Mouse (Mus musculus) CD4-positive helper T cell, adult 2 months (primary cell): ENCODE data around the gene Ube4a.

Source experiments
- DNase-seq: peaks from one replicate; pipeline ENCODE4 v3.0.0-alpha.2; 2012; ENCODE audit warnings: low read depth, missing footprints, low spot score

Ube4a gene

DNA sequence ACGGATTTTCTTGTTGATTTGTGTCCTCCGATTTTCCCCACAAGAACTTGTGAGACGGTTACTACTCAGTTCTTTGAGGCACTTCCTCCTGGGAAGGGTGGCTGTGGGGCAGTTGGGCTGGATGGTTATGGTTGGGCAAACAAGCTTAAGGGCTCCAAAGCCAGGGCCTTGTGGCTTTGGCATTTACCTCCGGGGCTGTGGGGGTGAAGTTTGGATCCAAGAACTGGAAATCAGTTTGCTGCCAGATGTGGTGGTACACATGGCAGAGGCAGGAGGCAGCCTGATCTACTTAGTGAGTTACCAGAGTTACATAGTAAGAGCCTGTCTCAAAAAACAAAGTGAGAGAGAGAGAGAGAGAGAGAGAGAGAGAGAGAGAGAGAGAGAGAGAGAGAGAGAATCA lies 61.5 kb downstream of the Ube4a start:
- no peak for DNase-seq

DNA sequence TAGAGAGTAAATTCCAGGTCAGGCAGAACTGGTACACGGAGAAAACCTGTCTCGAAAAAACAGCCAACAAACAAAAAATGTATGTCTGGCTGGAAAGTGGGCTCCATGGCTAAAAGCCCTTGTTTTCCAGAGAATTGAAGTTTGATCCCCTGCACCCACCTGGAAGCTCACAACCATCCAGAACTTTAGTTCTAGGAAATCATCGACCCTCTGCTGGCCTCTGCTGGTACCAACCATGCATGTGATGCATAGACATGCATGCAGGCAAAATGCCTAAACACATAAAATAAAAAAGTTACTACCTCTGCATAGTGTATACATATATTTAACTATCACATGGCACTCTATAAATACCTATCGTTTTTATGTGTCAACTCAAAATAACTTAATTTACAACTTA lies 65.0 kb downstream of the Ube4a start:
- no peak for DNase-seq

DNA sequence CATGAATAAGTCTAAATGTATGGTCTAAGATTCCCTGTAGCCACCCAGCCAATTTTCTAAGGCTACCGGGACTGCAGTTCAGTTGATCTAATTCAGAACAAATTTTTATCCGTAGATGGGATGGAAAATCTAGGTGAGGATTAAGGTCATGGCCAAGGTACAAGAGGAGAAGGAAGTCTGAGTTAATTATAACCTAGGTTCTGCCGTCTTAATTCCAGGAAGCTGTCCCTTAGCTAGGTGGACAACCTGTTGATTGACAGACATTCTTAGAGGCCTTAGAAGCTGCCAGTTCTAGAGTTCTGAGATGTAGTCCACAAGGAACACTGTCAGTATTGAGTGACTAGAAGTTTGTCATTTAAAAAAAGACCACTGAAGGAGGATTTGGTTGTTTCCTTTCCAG lies 65.7 kb downstream of the Ube4a start:
- no peak for DNase-seq

DNA sequence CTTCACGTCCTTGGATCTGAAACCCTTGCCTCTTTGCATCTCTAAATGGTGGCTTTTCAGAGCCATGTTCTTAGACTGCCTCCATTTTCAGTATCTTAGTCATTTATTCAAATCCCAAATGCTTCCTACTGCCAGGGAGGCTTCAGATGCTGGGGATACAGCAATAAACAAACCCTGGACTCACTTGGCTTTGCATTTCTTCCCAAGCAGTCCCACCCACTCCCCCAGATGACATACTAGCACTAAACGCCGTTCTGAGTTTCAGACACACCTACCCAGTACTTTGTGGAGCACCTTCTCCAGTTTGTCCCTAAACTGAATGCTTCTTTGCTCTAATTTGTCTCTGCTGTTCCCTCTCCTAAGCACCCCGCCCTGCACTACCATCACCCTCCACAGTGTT lies 68.4 kb downstream of the Ube4a start:
- no peak for DNase-seq

DNA sequence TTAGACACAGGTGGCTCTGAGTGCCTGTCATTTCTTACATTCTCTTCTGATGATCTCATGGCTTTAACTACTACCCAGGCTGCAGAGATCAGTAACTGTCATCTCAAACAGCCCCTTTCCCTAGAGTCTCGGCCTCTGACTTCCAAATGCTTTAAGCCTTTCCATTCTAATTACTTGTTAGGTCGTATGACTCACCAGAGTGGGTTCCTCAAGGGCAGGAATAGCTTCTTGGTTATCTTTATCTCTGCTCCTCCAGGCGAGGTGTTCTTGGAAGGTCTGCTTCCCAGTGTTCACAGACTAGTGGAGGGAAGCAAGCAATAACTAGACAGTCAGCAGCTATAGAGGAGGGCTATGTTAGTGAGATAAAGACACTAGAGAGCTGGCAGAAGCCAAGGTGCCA lies 72.7 kb downstream of the Ube4a start:
- no peak for DNase-seq

DNA sequence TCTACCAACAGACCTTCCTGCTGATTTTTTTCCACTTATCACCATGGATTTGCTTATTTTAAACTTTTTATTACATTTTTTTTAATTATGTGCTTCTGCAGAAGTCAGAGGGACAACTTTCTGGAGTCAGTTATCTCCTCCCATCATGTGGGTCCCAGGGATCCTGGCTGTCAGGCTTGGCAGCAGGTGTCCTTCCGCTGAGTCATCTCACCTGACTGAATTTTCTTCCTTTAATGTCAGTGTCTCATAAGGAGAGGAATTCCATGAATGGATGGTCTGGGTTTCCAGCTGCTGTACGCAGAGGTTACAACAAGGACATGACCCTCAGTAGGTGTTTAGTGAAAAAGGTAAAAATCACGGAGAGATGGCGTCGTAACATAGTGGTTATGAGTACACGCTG lies 74.2 kb downstream of the Ube4a start:
- DNase-seq: no peak

DNA sequence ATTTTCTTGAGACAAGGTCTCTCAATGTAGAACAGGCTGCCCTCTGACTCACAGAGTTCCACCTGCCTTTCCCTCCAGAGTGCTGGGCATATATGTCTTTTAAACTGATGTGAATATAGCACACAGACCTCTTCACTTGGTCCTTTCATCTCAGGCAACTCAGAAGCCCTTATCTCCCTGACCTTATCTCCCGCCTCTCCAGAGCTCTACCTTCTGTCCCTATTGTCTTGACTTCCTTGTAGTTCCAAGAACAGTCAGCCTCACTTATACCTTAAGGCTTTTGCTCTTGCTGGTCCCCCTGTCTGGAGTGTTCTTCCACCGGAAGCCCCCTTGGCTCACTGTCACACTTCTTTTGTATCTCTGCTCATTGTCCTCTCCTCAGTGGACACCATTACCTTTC lies 75.3 kb downstream of the Ube4a start:
- no peak for DNase-seq

DNA sequence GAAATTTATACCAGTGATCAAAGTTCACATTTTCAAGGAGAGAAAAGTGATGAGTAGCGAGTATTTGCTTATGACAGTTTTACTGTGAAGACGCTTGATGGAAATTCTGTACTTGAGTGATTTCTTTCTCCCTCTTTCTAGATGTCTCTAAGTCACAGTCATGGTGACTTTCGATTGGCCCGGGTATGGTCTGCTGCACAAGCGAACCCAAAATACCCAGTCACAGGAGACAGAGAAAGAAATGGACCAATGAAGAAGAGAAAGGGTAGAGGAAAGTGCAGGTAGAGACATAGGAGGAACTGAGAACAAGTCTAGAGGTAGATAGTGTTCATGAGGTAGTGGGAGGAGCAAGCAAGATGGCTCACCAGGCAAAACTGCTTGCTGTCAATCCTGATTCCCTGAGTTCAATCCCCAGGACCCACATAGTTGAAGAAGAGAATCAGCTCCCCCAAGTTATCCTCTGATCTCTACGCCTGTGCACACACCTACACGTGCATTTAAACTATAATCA lies 77.2 kb downstream of the Ube4a start:
- no peak for DNase-seq

DNA sequence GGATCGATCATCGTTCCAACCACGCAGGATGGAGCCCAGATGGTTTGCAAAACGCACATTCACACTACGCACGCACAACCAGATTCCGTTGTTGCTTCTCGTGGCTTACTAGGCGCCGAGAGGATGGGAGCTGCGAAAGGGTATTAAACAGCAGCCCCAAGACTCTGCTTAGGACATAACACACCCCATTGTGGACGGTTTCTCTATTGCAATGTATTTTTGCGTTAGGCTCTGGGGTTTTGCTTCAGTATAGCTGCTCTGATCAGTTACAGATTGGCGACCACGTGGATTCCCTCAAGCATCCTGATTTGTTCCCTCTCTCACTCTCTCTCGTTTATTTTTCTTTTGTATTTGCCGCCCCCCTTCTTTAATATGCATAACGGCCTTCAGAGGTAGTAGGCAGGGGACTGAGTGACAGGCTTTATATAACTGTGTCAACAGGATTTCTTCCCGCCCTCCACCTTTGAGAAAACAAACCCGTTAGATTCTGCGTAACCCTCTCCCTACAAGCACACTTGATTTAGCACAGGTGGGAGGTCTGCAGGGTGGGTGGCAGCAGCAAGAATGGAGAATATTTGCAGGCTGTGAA lies 82.3 kb downstream of the Ube4a start:
- DNase-seq: peak; percentile 54

DNA sequence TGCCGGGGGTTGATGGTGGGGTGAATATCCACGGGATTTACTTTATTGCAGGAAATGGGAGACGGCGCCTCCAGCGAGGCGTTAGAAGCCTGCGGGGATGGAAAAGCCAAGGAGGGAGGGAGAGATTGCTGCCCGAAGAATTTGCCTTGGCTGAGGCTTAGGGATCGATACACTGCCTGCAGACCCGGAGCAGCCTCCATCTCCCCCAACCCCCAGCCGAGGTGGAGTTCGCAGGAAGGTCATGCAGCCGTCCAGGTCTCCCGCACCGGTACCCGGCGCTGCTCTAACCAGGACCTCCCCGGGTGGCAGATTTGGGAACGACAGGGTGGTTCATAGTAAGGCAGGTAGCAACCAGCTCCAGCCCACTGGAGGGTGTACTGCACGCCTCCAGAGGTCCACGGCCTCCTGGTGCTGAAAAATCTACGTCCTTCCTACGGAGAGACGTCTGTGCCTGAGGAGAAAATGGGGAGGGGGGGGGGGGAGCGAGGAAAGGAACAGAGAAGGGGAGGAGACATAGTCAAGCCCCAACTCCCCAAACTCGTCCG lies 82.9 kb downstream of the Ube4a start:
- DNase-seq: peak; percentile 73

DNA sequence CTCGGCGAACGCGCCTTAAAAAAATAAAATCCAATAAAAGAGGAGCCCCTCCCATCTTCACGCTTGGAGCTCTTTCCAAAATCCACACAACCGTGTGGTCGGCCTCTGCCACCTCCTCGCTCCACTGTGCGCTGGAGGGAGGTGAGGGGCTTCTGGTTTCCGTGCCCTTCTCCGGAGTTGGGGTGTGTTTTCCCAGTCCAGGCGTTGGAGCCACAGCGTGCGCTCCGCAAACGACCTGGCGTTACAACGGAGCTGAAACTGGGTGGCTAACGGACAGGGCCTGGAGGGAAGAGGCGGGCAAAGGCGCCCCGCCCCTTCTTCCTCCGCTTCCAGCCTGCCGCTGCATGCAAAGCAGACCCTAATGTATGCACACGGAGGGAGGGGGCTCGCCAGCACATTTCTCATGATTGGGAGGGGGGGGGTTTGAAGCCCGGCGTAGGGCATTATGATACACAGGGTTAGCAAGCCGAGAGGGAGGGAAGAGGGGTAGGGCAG lies 83.4 kb downstream of the Ube4a start:
- peak; percentile 78 for DNase-seq

DNA sequence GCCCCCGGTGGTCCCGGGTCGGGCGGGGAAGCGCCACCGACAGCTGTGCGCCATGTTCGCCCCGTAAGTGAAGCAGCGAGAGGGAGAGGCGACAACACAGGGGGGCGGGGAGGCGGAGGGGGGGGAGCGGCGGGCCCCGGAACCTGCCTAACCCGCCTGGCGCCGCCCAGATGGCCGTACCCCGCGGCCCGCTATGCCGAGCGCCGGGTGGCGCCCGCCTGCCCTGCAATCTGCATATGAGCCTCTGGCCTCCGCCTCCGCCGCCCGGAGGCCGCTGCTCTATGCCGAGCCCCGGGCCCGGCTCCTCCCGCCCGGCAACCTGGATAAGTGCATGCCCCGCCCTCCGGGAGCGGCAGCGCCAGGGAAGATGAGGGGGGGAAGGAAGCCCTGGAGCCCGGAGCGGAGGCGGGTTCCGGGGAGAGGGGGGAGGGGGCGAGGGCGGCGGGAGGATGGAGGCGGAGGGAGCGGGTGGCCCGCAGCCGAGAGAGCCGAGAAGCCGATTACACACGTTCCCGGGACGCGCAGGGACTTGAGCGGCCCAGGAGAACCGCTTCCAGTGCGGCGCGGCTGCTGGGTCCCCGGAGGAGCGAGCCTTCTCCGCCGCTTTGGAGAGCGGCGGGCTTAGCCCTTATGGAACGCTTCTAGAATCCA lies 84.1 kb downstream of the Ube4a start, which contains the start of gene Kmt2a:
Gene Kmt2a, minus strand, starts transcription at position 76 of the 651 bp plus-strand sequence.
- DNase-seq: peak; percentile 98

DNA sequence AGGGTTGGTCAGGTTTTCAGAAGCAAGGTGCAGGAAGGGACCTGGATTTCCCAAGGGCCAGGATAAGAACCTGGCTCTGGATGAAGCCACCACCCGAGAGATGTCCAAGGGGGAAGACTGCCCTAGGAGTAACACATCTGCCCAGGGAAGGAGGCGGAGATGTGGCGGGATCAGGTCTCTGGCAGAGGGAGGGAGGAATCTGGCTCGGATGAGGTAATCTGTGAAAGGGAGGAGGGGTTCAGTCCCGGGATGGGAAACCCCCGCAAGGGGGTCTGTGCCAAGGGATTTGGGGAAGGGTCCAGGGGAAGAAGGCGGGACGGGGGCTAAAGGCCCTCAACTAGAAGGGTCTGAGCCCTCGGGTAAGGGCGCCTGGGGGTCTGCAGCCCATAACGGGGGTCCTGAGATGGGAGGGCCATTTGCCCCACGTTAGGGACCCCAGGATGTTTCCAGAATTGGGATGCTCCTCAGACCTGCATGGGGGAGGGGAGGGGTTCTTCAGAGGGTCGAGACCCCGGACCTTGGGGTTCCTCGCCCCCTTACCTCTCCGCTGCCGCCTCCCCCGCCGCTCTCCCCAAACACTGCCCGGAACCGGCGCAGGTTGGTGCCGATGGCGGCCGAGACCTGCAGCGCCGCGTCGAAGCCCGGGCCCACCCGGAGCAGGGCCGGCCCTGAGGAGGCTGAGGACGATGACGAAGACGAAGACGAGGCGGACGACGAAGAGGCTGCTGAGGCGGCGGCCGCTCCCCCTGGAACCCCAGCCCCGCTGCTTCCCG lies 84.9 kb downstream of the Ube4a start:
- DNase-seq: peak; percentile 69

DNA sequence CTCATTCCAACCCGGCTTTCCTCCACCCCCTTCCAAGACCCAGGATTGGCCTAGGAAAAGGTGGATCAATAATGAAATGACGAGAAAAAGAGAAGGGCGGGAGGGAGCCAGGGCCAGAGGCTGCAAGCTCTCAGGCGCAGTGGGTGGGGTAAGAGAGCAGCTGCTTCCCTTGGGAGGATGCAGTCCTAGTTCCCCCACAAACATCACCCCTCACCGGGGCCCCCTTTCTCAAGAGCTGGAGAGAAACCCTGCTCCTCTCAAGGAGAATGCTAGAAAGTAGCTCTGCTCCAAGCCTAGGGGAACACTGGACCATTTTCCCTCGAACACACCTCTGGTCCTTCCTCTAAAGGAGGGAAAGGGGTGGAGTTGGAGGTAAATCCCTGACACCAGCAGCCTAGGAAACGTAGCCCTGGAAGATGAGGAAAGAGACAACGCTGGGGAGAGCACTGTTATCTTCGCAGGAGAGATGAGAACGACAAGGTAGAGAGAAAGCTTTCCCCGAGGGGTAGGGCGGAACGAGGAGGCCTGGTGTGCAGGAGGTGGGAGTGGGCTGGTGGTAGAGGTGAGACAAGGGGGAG lies 85.6 kb downstream of the Ube4a start:
- DNase-seq: peak; percentile 39

DNA sequence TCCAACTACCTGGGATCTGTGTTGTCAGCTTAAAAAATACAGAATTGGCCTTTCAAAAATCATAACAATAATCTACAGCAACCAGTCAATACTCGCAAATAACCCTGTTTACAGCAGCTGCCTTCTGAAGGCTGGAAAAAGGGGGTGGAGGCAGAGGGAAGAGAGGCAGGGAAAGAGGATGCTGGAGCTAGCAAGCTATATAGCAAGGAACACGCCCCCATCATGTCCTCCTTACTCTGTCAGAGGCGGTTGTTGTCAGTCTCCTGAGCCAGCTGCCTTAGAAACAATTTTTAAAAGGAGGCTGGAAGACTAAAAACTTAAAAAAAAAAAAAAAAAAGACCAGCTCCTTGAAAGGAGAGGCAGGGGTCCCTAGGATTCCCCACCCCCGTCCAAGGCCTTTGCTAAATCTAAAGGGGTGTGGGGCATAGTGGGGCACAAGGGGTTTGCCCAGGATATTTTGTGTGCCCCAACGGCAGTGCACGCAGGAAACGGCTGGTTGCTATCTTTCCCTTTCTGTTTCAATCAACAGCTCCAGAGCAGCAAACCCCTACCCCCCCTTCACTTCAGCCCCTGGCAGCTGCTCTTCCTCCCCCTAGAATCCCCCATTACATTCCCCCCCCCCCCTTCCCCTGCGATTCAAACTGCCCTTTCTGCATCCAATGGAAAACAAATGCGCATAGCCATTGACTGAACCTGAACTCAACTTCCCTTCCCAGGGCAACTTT lies 86.5 kb downstream of the Ube4a start:
- DNase-seq: peak; percentile 74

DNA sequence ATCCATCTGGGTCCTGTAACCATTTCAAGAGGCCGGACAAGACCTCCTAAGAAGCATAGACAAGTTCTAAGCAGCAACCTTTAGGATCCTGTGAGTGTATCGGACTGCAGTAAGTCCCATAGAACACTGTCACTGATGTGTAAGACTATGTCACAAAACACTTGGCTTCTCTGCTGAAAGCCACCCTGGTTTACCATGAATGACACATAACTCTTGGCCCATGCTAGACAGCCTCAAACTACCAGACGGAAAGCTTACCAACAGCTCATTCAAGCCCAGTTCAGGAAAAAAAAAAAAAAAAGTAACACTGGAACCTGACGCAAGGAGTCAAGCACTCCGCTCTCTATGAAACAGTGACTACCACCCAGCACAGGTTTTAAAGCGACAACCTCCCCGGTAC lies 87.7 kb downstream of the Ube4a start:
- DNase-seq: no peak

DNA sequence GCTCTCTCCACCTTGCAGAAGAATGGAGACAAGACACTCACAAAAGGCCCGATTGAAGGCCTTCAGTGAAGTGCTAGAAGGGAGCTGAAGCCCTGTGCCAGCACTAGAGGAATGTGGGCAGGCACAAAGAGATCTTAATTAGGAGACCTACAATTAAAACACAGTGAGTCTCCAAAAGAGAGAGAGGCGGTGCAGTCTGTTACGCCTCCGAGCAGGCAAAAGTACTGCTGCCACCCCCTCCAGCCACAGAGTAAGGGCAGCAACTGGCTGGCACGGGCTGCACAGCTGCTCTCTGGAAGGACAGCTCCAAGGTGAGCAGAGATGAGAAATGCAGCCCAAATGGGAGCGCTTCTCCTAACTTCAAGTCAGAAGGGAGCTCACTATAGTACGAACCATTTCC lies 89.9 kb downstream of the Ube4a start:
- no peak for DNase-seq

DNA sequence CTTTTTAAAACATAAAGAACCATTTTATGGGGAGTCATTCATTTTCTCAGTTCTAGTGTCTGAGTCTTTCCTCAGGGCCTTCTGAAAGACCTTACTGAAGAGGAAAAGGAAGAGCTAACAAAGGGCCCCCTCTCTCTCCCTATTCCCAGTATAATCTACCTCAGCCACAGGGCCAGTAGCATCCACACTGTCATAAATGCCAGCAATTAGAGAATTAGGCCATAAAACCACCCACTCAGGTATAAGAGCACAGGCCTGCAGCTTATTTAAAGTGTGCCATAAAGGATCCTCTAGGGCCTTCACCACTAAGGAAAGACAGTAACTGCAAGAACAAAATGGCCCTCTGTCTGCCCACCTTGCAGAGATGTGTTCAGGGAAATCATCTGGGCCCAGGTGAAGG lies 91.2 kb downstream of the Ube4a start:
- no peak for DNase-seq

DNA sequence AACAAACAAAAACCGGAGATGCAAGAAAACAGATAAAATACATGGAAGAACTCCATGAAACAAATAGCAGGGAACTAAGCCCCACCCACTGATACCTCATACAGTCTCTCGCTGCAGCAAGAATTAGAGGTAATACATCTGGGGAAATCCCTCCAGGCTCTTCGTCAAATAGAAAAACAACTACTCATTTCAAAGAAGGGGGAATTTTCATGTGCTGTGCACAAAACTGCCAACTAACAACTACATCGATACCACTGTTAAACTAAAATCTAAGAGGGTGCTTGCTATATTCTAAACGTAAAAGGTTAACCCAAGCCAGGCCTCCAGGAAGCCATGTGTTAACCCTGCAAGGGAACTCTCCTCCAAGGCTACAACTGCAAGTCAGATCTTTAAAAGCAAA lies 91.7 kb downstream of the Ube4a start:
- DNase-seq: peak; percentile 67
